Mouse (Mus musculus) T-helper 2 cell (primary cell): ENCODE data around the gene F830045P16Rik.

Source experiments
- in situ Hi-C: fragments of 300-600 bp; cut with MboI, MseI; formaldehyde crosslinking; loops from one replicate; pipeline ENCODE4 v1.15.1; 2025; ENCODE audit warnings: high pct_unique_total_duplicates

The F830045P16Rik gene

GRCm38 (mm10) chr2:129536377-129536776, at the start of gene F830045P16Rik:
TSS of gene F830045P16Rik (minus strand) at chr2:129536602.
- in situ Hi-C loops = no loop called here

- in situ Hi-C loops = no loop called here
Measured at GRCm38 (mm10) chr2:129585904-129586514, 49.6 kb upstream of the F830045P16Rik start.

DNA sequence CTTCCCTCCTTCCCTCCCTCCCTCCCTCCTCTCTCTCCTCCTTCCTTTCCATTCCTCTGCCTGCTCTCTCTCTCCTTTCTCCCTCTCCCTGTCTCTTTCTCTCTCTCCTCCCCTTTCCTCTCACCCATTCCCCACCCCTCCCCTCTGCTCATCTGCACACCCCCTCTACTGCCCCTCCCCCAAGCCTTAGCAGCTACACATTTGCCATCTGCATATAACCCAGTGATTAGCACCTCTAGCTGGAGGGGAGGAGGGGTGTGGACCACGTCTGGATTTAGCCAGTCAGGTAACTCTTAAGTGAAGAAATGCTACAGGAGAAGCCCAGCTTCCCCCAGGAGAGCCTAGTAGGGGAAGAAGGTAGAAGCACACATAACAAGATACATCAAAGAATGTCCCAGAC, 48.5 kb upstream of the F830045P16Rik start:
- in situ Hi-C loops = no loop called here

DNA sequence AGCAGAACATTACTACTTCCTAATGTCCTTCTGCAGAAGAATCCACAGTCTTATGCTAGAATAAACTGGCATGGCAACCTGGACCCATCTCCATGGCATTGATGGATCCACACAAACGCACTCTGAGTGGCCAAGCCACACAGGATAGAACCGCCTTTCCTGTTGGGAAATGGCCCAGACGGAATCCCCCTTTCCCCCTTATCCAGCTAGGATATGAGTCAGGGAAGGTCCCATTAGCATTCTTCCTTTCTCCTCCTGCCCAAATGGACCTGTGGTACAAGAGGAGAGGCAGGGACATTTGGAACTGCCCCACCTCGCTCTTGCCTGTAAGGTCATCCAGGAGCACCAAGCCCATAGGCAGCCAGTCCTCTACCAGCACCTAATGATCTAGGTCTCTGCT, 45.9 kb upstream of the F830045P16Rik start:
- in situ Hi-C loops = no loop called here

DNA sequence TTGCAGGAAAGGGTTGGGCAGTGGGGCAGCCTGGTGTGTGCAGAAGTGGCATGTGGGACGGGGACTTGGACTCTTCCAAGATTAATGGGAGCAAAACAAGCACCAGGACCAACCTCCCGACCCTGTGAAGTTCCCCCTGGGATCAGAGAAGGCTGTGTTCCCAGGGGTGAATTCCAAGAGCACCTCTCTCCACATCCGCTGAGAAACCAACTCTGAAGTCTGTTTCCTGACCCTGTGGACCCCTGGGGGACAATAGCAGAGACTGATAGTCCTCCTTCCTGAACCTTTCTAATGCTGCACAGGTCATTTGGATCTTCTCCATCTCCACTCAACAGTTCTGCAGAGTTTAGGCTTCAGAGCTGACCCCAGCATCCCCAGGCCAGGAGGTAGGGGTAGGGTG, 45.4 kb upstream of the F830045P16Rik start:
- in situ Hi-C loops = no loop called here

DNA sequence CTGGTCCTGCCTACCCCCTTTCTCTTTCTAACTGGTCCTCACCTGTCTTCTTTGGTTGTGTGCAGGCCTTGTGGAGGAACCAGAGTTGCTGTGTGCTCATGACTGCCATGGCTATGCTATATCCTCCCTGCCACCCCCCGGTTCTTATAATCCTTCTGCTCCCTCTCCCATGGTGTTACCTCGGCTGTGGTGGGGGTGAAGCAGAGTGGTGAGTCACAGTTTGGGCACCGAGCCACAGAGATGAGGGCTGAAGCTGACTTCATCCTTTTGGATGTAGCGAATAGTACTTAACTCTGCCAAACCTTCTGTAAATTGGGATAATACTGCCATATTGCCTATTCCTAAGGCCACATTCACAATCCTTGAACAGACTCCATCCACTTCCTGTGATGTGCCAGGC, 44.3 kb upstream of the F830045P16Rik start:
- in situ Hi-C loops = no loop called here

- in situ Hi-C loops = no loop called here
Measured at GRCm38 (mm10) chr2:129576611-129577447, 40.4 kb upstream of the F830045P16Rik start.

DNA sequence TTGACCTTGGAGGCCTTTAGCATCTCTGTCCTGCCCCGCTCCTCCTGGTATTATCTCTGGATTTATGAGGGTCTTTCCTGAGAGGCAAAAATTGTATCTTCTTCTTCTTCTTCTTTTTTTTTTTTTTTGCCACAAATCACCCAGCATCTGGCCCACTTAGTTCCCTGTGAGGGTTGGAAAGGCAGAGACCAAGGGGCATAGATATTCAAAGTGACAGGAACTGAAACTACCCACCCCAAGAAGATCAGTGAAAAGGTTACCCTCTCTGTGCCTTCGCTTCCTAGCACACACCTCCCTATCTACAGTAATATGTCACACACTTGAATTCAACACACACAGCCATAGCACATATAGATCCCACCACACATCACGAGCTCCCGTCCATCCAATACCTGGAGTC, 38.7 kb upstream of the F830045P16Rik start:
- in situ Hi-C loops = no loop called here

DNA sequence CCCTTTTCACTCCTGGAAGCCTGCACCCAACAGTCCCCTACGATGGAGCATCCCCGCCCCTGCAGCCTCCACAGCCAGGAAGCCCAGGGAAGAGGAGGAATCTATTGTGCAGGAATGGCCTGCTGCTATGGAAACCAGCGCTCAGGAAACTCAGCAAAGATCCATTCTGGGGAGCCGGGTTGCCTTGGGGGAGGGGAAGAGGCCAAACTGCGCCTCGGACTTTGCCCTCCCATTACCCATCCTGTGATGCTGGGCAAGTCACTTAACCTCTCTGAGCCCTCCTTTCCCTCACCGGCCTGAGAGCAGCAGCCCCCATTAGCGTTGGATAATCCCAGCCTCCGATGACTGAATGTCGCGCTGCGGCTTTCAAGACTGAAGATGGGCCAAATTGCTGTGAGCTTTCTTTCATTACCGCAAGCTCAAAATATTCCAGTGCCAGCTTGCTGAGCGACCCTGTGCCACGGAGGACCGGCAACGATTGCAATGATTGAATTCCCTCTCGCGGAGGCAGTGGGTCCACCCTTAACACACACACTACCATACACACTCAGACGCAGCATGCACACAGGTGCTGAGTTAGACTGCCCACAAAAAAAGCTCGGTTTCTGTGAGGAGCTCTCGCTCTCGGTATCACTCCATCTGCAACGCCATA, 38.1 kb upstream of the F830045P16Rik start:
- in situ Hi-C loops = loop anchor here (25.0 kb wide), 1 partner anchor 1862 kb away; no protein-coding TSS in a partner anchor

DNA sequence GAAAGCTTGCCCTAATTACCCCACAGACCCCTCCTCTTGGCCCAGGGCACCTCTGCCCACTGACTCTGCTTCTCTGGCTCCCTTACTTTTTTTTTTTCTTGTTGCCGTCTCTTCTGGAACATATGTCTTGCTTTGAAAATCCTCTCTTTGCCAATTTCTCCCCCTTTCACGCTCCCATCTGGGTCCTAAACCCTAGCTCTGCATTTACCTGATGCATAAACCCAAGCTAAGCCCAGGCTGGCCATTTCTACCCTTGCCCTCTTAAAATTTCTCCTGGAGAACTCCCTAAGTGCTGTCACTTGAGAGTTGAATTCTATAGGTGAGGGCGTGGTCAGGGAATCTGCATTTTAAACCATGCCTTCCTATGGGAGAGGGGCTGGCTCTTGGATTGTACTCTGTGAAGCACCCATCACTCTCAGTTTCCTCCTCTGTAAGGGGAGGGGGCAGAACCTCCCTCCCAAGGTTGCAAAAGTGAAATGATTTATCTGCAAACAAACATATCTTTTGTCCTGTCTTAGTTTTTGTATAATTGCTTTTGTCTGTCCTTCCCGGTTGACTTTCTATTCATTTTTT, 37.4 kb upstream of the F830045P16Rik start:
- in situ Hi-C loops = loop anchor here (25.0 kb wide), 1 partner anchor 1861 kb away; no protein-coding TSS in a partner anchor

DNA sequence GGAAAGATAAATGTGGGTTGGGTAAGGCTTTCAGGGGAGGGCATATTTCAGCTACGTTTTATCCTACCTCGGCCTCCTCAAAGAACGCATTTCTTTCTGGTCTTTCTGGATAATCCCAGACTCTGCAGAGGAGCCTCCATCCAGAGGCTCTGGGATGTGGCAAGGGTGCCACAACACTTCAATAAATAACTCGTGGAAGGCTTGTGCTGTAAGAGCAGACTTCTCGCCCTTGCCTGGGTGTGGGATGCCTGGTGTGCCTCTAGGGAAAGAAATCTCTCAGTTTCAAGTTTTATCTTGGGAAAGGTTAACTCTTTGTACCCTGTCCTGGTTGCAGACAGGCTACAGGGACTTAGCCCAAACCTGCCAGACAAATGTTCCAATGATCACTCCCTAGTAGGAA, 33.2 kb upstream of the F830045P16Rik start:
- in situ Hi-C loops = loop anchor here (25.0 kb wide), 1 partner anchor 1857 kb away; no protein-coding TSS in a partner anchor

GRCm38 (mm10) chr2:129569120-129569519, 32.7 kb upstream of the F830045P16Rik start:
- in situ Hi-C loops = loop anchor here (25.0 kb wide), 1 partner anchor 1857 kb away; no protein-coding TSS in a partner anchor

DNA sequence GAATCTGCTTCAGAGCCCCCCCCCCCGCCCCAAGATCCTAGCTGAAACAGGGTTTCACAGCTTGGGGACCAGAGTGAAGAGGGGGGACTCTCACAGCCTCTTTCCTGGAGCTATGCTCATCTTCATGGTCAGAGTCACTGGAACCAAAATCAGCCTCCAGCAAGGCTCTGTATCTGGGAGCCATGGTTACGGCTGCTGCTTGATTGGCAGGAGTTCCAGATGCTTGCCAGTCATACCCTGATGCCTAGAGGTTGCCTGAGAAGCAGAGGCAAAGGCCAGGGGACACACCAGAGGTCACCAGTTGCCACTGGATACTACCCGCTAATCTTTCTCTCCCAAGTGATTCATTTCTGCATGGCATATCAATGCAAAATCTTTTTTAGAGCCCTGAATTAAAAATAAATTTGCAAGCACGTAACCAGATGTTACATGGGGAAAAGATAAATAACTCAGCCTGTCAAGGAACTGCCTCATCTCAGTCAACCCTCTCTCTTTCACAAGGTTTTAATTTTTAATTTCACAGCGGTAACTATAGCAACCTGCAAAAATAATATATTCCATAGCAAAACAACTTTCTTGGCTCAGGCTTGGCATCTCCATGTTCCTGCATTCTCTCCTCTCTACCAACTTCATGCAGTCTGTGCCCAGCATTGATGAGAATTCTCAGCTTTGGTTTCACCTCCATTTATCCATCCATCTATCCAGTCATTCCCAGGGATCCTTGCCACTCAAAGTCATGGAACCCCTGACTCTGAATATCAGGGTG, 27.7 kb upstream of the F830045P16Rik start:
- in situ Hi-C loops = loop anchor here (25.0 kb wide), 1 partner anchor 1852 kb away; no protein-coding TSS in a partner anchor

DNA sequence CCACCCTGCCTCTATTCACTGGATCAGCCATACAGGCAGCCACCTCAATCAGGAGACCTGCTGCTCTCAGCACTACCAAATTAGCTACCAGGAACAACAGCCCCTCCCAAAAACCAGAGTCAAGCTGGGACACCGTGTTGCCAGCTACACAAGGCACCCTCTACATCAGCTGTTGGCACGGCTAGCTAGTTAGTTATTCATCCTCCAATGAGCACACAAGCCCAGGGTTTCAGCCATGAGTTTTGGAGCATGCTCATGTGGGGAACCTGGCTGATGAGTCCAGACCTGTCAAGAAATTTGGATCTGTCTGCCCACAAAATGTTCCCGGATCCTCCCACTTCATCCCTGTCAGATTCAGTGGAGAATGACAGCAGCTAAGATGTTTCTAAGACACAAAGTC, 25.4 kb upstream of the F830045P16Rik start:
- in situ Hi-C loops = loop anchor here (25.0 kb wide), 1 partner anchor 1849 kb away; no protein-coding TSS in a partner anchor

- in situ Hi-C loops = loop anchor here (25.0 kb wide), 1 partner anchor 1847 kb away; no protein-coding TSS in a partner anchor
Measured at GRCm38 (mm10) chr2:129558875-129559219, 22.4 kb upstream of the F830045P16Rik start.

DNA sequence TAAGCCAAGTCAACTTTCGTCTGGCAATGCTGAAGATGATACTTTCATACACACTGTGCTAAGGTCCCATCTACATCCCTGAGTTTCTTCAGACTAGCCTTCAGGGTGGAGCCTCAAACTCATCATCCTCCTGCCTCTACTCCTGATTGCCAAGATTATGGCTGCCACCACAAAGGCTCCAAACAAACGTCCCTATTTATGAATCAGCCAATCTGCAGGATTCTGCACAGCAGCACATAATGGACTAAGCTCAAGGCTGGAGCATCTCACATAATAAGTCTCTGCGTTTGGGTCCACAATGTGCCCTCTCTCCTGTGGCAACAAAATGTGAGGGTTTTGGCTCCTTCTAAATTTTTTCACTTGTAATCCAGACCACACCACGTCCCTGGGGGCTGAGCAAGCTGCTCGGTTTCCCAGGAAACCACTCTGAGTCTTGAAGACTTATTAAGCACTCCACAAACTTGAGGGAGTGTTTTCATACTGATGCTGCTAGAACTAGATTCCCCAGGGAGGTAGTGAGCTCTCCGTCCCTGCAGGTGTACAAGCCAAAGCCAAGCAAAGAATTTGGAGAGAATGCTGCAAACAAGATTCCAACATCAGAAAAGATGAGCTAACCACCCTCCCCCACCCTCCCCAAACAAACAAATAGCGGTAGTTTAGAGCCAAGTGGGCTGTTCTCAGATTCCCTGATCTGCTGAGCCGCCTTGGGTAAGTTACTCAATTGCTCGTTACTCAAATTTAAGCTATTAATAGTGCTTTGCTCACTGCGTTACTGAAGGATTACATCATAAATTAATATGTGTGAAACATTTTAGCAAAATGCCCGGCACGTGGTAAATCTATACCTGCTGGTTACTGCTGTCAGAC, 21.8 kb upstream of the F830045P16Rik start:
- in situ Hi-C loops = loop anchor here (25.0 kb wide), 1 partner anchor 1846 kb away; no protein-coding TSS in a partner anchor

DNA sequence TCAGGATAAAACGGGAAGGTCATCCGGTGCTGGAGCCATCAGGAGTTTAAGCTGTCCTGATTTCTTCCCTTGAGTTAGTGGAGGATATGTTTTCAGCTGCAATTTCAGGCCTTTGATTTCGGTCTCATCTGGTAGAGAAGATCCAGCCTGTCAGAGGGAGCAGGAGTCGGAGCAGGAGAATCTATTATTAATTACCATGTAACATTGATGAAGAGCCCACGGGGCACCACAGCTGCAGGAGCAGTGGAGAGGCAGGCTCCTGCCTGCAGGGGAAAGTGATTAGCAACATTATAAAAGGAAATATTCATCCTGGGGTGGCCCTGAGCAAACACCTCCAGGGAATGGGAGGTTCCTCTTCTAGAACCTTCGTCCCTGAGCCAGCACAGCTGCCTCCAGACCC, 19.7 kb upstream of the F830045P16Rik start:
- in situ Hi-C loops = loop anchor here (25.0 kb wide), 1 partner anchor 1844 kb away; no protein-coding TSS in a partner anchor

- in situ Hi-C loops = loop anchor here (25.0 kb wide), 1 partner anchor 1838 kb away; no protein-coding TSS in a partner anchor
Measured at GRCm38 (mm10) chr2:129550781-129551180, 14.4 kb upstream of the F830045P16Rik start.

- in situ Hi-C loops = loop anchor here (25.0 kb wide), 1 partner anchor 1837 kb away; no protein-coding TSS in a partner anchor
Measured at GRCm38 (mm10) chr2:129549537-129550135, 13.2 kb upstream of the F830045P16Rik start.
